Mouse (Mus musculus) spleen, adult 2 months (tissue): ENCODE results near the gene Erbb3.

ENCODE experiments used
- CTCF ChIP-seq: fragments of 200-500 bp; IDR thresholded peaks from 2 replicates; pipeline ENCODE4 v1.5.1; 2011; ENCODE audit warnings: mild to moderate bottlenecking, inconsistent platforms; ENCODE audit not compliant: insufficient read depth, insufficient read length, insufficient replicate concordance; ENCODE audit errors: extremely low read depth
- POLR2A ChIP-seq: fragments of 200-500 bp; IDR thresholded peaks from 2 replicates; pipeline ENCODE4 v1.6.1; 2011; ENCODE audit warnings: low read depth, low read length, inconsistent platforms

- TF ChIP-seq CTCF: no peak
- no peak for TF ChIP-seq POLR2A
These were observed 42.1 kb upstream of the Erbb3 start for GRCm38 (mm10) chr10:128631571-128631970.
